Mouse (Mus musculus) embryo, embryonic 11 days (tissue): ENCODE data around the gene Zfp326.

Experiments
- DNase-seq: peaks from one replicate; pipeline ENCODE4 v3.0.0-alpha.2; 2015

Gene Zfp326

DNA sequence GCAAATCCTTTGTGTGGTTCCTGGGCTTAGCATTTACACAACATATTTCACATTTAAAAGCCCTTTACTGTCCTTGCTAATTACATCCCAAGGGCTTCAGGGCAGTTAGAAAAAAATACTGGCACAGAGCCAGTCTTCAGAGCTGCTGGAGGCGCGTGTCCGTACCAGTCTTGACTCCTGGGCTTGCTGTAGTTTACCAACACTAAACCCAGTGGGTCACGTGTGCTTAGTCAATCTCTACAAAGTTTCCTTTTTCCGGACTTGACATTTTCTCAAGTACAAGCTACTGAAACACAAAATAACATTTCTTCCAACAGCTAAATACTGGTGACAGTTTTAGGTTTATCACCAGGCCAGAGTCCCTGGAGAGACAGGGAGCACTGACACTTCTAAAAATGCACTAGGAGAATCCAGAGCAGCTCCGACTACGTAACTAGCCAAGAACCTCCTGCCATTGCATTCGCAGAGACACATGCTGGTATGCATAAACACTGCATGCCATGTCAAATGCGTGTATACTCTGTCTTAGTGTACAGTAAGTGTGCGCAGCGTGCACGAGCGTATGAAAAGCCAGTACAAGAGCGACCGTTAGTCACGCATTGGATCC, 8.4 kb upstream of the Zfp326 start:
- no peak for DNase-seq

DNA sequence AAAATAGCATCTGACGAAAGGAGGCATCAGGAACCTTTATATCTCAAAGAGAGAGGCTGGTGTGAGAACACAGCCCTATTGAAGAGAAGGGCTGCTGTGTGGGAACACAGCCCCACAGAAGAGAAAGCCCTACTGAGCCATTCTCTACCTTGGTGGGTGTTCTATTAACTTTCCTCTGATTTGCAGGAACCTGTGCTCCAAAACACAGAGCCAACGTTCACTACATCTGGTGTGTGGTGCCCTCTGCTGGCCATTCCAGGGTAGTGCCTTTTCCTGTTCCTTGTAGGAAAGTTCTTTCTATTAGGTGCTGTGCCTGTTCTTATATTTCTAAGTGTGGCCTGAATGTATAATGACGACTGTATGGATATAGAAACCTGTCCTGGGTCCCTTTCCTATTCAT, 7.8 kb upstream of the Zfp326 start:
- peak; percentile 82 for DNase-seq

DNA sequence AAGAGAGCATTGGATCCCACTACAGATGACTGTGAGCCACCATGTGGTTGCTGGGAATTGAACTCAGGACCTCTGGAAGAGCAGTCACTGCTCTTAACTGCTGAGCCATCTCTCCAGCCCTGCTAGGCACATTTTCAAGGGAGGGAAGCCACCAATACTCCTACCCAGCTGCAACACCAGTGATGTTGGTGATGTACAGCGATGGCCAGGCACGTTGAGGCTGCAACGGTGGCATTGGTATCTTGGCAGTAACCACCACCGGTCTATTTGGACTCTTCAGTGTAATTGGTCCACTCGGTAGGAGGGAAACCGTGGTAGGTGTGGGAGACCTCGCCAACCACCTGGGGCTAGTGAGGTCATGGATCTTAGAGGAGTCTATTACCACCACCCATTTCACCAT, 6.6 kb upstream of the Zfp326 start:
- no peak for DNase-seq

DNA sequence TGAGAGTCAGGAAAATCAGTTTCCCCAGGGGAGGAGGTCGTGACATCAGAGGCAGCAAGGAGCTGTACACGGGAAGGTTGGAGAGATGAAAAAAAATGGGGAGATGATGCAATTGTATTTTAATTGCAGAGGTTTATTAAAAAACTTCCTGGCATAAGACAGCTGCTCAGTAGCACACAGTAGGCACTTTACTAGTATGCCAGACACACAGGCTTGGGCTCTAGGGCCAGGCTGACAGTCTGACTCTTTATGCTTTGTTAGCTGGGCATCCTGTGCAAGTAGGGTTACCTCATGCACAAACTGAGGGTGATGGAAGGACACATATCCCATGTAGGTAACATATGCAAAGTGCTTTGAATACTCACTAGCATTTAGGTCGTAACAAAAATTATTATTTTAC, 5.2 kb upstream of the Zfp326 start:
- no peak for DNase-seq

DNA sequence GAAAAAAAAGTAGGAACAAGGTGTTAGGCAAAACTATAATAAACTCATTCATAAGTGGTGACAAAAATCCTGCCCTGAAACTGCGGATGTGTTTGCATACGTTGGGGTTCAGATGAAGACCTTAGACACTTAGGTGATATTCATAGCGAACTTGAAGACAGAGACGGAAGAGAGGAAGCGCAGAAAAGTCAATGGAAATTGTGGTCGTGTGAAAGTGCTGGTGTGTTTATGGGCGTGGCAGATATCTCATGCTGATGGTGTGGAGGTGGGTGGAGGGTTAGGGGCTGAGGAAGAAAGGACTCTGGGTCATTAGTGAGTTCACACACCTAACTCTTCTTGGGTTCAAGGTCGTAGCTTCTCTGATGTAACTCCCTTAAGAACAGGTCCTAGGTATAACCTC, 4.2 kb upstream of the Zfp326 start:
- DNase-seq, result no peak

DNA sequence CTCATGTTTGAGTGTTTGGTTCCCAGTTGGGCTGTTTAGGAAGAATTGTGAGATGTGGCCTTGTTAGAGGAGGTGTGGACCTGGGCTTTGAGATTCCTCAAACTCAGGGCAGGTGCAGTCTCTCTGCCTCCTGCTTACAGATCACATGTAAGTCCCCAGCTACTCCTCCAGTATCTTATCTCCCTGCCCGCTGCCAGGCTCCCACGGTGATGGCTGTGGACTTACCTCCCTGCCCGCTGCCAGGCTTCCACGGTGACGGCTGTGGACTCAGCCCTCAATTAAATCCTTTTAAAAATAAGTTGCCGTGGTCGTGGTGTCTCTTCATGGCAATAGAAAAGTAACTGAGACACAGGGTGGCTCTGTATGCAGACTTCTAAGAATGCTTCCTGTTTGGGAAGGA, 3.4 kb upstream of the Zfp326 start:
- DNase-seq, result no peak

DNA sequence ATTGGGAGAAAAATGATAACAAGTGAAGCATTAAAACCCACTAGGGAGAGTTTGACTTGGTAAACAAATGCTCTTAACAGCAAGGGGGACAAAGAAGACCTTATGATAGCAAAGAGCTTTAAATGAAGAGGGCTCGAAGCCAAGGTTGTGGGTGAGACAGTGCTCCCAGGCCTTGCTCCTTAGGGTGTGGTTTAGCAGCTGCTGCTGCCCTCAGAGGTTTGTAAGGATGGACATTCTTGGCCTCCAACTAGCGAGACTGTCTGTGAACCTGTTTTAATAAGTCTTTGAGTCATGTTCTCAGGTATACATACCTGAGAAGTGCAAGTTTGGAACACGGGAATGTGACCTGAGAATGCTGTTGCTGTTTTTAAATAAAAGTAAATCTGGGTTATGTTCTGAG, 2.6 kb upstream of the Zfp326 start:
- DNase-seq, result no peak

DNA sequence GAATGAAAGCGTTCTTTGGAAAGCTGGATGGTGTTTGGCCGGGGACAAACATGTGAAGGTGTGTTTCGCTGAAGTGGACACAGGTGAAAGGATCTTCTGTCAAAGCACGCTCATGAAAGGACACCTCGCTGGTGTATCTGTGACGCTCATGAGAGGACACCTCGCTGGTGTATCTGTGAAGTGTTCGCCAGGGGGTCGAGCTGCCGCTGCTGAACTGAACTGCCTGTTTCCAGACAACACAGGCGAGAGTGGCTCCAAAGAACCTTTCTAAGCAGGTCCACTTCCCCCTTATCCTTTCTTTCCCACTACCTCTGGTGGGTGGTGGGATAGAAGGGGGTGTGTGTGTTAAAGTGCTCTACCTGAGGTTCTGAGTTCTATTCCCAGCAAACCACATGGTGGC, 1.9 kb upstream of the Zfp326 start:
- no peak for DNase-seq

DNA sequence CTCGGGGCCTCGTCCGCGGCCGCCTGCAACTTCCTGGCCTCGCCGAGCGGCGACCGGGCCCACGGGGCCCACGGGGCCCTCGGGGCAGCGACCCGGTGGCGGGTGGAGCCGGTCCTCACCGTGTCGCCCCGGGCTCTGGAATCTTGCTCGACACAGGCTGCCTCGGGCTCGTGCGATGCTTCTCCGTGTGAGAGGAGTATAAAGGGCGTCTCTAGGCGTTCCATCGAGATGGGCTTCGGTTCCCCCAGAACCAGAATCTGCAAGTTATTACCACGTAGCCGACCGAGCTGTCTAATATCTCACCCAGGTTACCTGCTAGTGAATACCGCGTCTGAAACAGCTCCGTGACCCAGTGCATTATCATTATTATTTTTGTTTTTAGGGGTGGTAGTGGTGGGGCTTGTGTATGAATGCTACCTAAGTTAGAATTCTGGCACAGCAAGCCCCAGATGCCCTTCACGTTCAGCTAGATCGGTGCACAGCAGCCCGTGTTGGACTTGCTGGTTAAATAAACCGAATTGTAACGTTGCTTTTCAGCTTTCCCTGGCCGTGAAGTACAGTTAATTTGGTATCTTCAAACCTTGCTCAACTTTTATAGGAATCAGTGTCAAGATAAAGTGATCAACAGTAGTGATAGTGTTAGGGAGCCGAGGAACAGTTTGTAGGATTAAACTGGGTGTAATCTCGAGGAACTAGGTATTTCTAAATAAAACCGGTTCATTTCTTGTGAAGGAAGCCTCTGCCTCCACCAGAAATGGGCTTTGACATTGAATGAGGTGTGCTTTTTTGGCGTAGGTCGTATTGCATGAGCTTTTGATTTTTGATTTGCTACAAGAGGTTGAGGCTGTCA, 785 bp downstream of the Zfp326 start:
- DNase-seq, result peak; percentile 46

DNA sequence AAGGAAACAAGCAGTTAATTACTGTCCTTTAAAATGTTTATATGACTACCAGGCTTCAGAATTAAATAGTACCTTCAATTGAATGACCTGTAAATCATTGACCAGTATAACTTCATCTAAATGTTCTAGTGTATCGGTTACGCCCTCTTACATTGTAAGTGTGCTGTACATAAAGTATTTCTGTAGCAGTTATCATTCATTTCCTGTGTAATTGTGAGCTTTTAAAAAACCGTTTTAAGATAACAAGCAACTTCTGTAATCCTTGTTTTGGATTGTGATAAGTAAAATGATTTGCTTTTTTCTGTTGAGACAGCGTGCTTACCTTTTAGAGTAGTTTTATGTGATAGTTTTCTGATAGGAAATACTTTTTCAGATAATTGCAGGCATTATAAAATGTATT, 11.0 kb downstream of the Zfp326 start:
- DNase-seq, result no peak

DNA sequence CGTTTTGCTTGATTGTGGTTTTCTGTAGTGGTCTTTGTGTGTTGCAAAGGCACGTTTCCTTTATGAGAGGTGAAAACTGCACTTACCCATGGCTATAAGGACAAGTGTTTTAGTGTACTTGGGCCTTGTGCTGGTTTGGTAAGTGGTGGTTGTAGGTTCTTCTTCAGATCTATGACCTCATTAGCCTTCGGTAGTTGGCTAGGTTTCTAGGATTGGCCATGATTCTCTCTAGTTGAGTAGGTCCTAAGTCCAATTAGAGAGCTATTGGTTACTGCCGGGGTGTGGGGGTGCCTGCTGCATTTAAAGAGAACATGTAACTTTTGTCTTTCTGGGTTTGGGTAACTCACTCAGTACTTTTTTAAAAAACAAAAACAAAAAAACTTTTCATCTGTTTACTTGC, 21.8 kb downstream of the Zfp326 start:
- DNase-seq, result no peak

DNA sequence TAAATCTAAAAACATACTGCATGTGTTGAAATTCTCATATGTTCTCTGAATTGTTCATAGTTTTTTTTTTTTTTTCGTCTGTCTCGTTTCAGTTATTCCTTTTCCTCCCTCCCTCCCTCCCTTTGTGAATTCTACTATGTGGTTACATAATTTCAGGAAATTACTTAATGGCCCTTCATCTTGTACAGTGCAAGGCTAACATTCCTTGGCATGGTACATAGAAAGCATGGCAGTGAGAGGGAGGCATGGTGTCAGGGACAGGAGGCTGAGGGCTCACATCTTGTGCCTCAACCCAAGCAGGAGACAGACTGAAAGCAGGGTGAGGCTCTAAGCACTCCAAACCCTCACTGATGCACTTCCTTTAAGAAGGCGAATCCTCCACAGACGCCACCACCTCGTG, 32.8 kb downstream of the Zfp326 start:
- no peak for DNase-seq

DNA sequence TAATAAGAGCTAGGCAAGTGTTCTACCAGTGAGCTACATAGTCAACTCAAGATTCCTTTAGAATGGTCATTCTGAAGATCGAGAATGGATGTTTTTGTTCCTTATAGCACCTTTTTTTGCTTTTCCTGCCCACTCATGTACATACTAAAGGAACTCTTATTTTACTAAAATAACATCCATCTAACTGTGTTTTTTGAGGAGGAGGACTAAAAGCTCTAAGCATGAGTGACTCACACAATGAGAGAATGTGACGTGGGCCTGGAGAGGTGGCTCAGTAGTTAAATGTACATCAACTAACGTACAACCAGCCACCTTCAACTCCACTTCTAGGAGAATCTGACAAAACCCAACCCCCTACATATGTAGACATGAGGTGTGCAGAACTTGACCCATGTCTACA, 33.3 kb downstream of the Zfp326 start:
- DNase-seq, result no peak

DNA sequence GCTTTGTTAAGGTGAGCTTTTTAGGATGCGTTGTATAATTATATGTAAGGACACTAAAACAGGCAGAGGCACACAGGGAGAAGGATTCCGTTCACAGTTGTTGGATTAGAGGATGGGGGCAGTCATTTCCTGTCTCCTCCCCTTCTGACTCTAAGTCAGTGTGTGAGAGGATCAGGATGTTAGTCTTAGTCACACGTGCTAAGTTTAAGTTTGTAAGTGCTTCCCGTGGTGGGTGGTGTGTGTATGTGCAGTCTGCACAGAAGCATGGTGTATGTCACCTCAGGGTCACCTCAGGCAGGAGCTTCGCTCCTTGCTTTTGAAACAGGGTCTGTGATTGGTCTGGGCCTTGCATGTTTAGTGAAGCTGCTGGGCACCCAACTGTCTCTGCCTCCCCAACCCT, 35.1 kb downstream of the Zfp326 start:
- DNase-seq, result no peak

DNA sequence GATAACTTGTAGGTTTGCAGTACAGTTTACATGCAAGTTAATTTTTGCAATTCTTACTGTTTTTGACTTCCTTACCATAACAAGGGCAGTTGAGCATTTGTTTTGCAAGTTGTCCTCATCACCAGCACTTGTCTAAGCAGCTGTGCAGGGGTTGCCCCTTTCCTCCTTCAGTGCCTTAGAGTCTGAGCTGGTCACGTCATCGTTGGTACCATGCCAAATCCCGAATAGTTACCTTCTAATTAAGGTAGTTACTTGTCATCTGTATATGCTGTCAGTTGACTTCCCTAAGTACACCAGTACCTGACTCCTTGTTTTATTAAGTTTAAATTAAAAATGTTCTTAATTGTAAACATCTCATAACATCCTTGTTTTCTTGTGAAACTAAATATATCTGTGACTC, 41.0 kb downstream of the Zfp326 start:
- no peak for DNase-seq

DNA sequence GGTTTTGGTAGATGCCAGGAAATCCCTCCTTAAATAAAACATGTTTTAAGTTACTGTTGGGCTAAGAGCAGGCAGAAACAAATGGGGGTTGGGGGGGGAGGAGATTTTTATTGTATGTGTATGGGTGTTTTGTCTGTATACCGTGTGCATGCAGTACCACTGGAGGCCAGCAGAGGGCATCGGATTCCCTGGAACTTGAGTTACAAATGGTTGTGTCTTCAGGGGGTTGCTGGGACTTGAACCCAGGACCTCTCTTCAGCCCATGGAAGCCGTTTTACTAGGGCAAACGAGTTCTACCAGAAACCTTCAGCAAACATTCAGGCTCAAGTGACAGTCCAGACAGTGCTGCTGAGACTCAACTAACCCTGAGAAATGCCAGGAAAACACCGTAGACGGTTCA, 41.9 kb downstream of the Zfp326 start:
- no peak for DNase-seq

DNA sequence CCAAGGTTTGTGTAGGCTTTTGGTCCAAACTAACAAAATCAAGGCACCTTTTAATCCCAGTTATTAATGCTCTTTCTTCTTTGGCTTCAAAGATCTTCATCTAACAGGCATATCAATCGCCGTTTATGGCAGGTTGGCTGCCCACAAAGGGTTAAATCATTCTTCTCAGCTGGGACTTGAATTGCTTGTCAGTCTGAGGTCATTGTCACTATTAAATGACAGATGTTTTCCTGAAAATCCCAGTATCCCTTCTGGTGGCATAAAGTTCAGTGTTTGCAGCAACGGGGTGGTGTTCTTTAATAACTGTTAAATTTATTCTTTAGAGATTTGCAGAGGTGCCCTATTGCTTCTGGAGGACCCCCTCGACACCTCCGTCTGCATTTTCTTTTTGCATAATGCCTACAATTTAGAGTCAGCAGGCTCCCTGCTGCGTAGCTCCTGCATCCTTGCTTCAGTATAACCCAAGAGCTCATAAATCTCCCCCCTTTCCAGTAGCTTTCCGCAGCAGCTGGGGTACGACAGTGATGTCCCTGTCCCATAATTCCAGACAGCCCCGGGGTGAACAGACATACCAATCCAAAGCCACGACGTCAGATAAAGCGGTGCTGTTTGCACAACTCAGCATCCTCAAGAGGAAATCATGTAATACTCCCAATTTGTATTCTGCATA, 46.6 kb downstream of the Zfp326 start:
- peak; percentile 41 for DNase-seq

DNA sequence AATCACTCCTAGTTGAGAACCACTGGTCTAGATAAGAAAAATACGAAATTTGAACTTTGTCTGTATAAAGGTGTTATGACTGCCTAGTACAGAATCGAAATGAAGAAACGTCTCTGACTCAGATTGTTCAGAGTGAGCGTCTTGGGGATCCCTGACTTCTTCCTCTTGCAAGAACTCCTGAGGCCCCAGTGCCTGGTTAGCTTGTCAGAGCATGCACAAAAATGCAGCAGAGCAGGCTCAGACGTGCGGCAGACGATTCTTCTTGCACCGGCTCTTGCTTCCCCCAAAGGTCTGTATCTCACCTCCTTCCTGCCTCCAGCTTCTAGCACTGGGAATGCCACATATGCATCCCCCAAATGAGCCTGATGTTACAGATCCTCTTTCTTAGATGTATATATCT, 48.0 kb downstream of the Zfp326 start:
- no peak for DNase-seq

DNA sequence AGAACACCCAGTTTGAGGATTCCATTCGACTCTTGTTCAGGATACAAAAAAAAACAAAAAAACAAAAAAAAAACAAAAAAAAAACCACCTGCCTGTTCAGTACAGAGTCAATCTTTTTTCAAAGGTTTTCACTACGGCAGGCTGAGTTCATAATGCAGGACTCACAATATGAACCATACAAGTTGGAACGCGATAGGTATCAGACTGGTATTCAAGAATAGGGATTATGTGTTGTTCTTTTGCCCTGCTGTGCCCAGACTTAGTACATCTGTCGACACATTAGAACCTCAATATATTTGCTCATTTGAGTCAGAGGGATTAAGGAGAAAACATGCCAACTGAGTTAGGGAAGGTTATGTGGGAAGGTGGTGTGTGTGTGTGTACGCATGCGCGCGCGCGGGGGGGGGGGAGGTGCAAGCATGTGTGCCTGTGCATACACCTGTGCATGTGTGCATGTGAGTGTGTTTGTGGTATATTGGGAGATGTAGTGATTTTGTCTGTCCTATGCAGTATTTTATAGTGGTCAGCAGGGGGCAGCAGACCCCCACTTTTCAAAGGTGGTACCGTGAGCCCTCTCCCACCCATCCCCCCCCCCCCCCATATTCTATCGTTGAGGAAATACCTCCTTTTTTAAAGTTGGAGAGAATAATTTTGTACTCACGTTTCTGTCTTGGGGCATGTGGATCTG, 49.3 kb downstream of the Zfp326 start:
- DNase-seq, result peak; percentile 26

DNA sequence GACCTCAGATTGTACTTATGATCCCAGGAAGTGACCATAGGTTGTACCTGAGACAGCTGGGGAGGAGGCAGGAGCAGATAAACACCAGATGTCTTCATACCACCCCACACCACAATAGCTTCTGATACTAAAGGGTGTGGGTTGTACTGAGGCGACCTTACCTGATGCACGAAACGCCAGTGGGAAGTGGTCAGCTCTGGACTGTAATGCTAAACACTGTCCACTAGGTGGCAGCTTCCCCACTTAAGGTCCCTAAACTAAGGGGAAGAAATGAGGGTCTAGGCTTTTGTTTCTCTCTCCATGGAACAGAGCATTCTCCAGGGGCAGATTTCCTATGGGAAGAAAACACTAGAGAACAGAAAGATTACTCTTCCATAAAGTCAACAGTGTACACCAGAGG, 53.9 kb downstream of the Zfp326 start:
- peak; percentile 49 for DNase-seq

DNA sequence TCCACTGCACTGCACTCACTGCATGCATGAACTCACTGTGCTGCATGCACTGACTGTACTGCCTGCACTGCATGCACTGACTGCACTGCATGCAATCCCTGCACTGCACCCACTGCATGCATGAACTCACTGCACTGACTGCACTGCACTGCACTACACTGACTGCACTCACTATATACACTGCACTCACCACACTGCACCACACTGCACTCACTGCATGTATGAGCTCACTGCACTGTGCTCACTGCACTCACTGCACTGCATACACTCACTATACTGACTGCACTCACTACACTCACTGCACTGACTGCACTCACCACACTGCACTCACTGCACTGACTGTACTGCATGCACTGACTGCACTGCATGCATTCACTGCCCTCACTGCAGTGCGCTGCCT, 56.0 kb downstream of the Zfp326 start:
- no peak for DNase-seq

DNA sequence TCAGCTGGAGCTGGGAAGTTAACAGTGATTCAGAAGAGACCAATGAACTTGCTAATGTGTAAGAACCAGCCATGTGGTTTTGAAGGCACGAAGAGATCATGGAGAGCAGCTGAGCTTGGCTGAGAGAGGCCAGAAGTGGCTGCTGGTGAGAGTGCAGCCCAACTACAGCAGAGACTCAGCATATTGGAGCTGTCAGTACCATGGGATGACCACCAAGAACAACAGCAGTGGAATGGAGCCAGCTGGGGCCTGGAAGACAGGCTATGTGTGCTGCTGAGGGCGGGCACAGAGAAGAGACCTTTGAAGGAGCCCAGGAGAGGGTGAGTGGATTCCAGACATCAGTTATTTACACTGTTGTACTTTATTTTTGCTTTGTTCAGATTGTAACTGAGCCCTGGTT, 65.6 kb downstream of the Zfp326 start:
- no peak for DNase-seq
